Mouse (Mus musculus): Measurements from ENCODE around the gene Zfyve9. TPM values are rescaled to one million over a fixed set of nuclear protein-coding genes. Genes with fewer than 3 reads are reported as not detected.
"Not testable (repeated sequence)": the region's sequence is repeated elsewhere in the genome, so short reads cannot be mapped to it uniquely, and the experiment has no call there.

Zfyve9 gene
- polyA plus RNA-seq, 1 experiment: 8.2 TPM

- Histone ChIP-seq H3K79me2 (ENCODE audit: control insufficient read depth, insufficient read depth) (no peaks in the 10 kb centered on the region), H3K4me2 (ENCODE audit: low read depth) (no peak within 1 kb of the TSS), H3K36me3 (ENCODE audit: control insufficient read depth, insufficient read depth) (peaks cover 13% of the 10 kb centered on the region), H3ac (ENCODE audit: control insufficient read depth, insufficient read length) (no peak within 1 kb of the TSS), H3K4me3 (no peak within 1 kb of the TSS), H3K27me3 (ENCODE audit: control insufficient read depth, insufficient read depth, insufficient read length) (no peaks in the 10 kb centered on the region)
- TF ChIP-seq USF1 (IDR thresholded peaks at IDR 0.05; ENCODE audit: low read depth) (no peak), POLR2AphosphoS2 (IDR thresholded peaks at IDR 0.05; ENCODE audit: insufficient read length, low read depth) (no peak), TCF3 (IDR thresholded peaks at IDR 0.05; ENCODE audit: insufficient read length, low read depth) (no peak), MYOG (IDR thresholded peaks at IDR 0.05; ENCODE audit: control insufficient read depth in 1 of 3, insufficient read depth in 1 of 3, insufficient read length in 2 of 3, low read depth in 2 of 3) (no peak), TCF12 (IDR thresholded peaks at IDR 0.05; ENCODE audit: insufficient read depth, poor library complexity, severe bottlenecking) (no peak), E2F4 (IDR thresholded peaks at IDR 0.05; ENCODE audit: insufficient read depth) (no peak), MYOD1 (IDR thresholded peaks at IDR 0.05; ENCODE audit: control insufficient read depth in 1 of 3, insufficient read length in 2 of 3, low read depth in 2 of 3) (no peak), SRF (IDR thresholded peaks at IDR 0.05; ENCODE audit: control insufficient read depth, insufficient read length, low read depth) (no peak), CEBPB (IDR thresholded peaks at IDR 0.05; ENCODE audit: insufficient read depth, poor library complexity, severe bottlenecking) (no peak), POLR2A (IDR thresholded peaks at IDR 0.05; ENCODE audit: insufficient read length, low read depth) (no peak), MAX (IDR thresholded peaks at IDR 0.05; ENCODE audit: low read depth) (no peak), REST (IDR thresholded peaks at IDR 0.05; ENCODE audit: insufficient read depth, insufficient read length) (no peak)
Observed at GRCm38 (mm10) chr4:108719349-108719748, 61.2 kb downstream of the Zfyve9 start, which contains the start of gene 3110021N24Rik. TSS of gene 3110021N24Rik (plus strand) at chr4:108719649.

- Histone ChIP-seq H3K36me3 (ENCODE audit: control insufficient read depth, insufficient read depth) (no peaks in the 10 kb centered on the region), H3K27me3 (ENCODE audit: control insufficient read depth, insufficient read depth, insufficient read length) (no peaks in the 10 kb centered on the region), H3ac (ENCODE audit: control insufficient read depth, insufficient read length) (no peak overlapping the region), H3K79me2 (ENCODE audit: control insufficient read depth, insufficient read depth) (no peaks in the 10 kb centered on the region), H3K4me2 (ENCODE audit: low read depth) (no peak overlapping the region), H3K4me3 (no peak overlapping the region)
- TF ChIP-seq MAX (IDR thresholded peaks at IDR 0.05; ENCODE audit: low read depth) (no peak), REST (IDR thresholded peaks at IDR 0.05; ENCODE audit: insufficient read depth, insufficient read length) (no peak), TCF12 (IDR thresholded peaks at IDR 0.05; ENCODE audit: insufficient read depth, poor library complexity, severe bottlenecking) (no peak), TCF3 (IDR thresholded peaks at IDR 0.05; ENCODE audit: insufficient read length, low read depth) (no peak), MYOD1 (IDR thresholded peaks at IDR 0.05; ENCODE audit: control insufficient read depth in 1 of 3, insufficient read length in 2 of 3, low read depth in 2 of 3) (no peak), POLR2AphosphoS2 (IDR thresholded peaks at IDR 0.05; ENCODE audit: insufficient read length, low read depth) (no peak), MYOG (IDR thresholded peaks at IDR 0.05; ENCODE audit: control insufficient read depth in 1 of 3, insufficient read depth in 1 of 3, insufficient read length in 2 of 3, low read depth in 2 of 3) (no peak), E2F4 (IDR thresholded peaks at IDR 0.05; ENCODE audit: insufficient read depth) (no peak), CEBPB (IDR thresholded peaks at IDR 0.05; ENCODE audit: insufficient read depth, poor library complexity, severe bottlenecking) (no peak), SRF (IDR thresholded peaks at IDR 0.05; ENCODE audit: control insufficient read depth, insufficient read length, low read depth) (no peak), USF1 (IDR thresholded peaks at IDR 0.05; ENCODE audit: low read depth) (no peak), POLR2A (IDR thresholded peaks at IDR 0.05; ENCODE audit: insufficient read length, low read depth) (no peak)
Observed at GRCm38 (mm10) chr4:108708209-108708608, 72.4 kb downstream of the Zfyve9 start.

- TF ChIP-seq POLR2A (IDR thresholded peaks at IDR 0.05; ENCODE audit: insufficient read length, low read depth) (no peak), POLR2AphosphoS2 (IDR thresholded peaks at IDR 0.05; ENCODE audit: insufficient read length, low read depth) (no peak)
- no peaks in the 10 kb centered on the region for H3K27me3 ChIP-seq (ENCODE audit: control insufficient read depth, insufficient read depth, insufficient read length)
- H3K4me2 ChIP-seq (ENCODE audit: low read depth): no peak overlapping the region
- H3K79me2 ChIP-seq (ENCODE audit: control insufficient read depth, insufficient read depth): no peaks in the 10 kb centered on the region
- H3ac ChIP-seq (ENCODE audit: control insufficient read depth, insufficient read length): no peak overlapping the region
- peaks cover 5% of the 10 kb centered on the region for H3K36me3 ChIP-seq (ENCODE audit: control insufficient read depth, insufficient read depth)
- H3K4me3 ChIP-seq: no peak overlapping the region
Observed at GRCm38 (mm10) chr4:108696934-108697333, 83.7 kb downstream of the Zfyve9 start.

- no peak for TF ChIP-seq E2F4 (IDR thresholded peaks at IDR 0.05; ENCODE audit: insufficient read depth)
- TF ChIP-seq REST (IDR thresholded peaks at IDR 0.05; ENCODE audit: insufficient read depth, insufficient read length): no peak
- TF ChIP-seq TCF12 (IDR thresholded peaks at IDR 0.05; ENCODE audit: insufficient read depth, poor library complexity, severe bottlenecking): no peak
- no peak for TF ChIP-seq MAX (IDR thresholded peaks at IDR 0.05; ENCODE audit: low read depth)
- no peak for TF ChIP-seq POLR2AphosphoS2 (IDR thresholded peaks at IDR 0.05; ENCODE audit: insufficient read length, low read depth)
- TF ChIP-seq CEBPB (IDR thresholded peaks at IDR 0.05; ENCODE audit: insufficient read depth, poor library complexity, severe bottlenecking): no peak
- TF ChIP-seq USF1 (IDR thresholded peaks at IDR 0.05; ENCODE audit: low read depth): no peak
- peaks cover 8% of the 10 kb centered on the region for H3K36me3 ChIP-seq (ENCODE audit: control insufficient read depth, insufficient read depth)
- no peaks in the 10 kb centered on the region for H3K27me3 ChIP-seq (ENCODE audit: control insufficient read depth, insufficient read depth, insufficient read length)
- no peak overlapping the region for H3ac ChIP-seq (ENCODE audit: control insufficient read depth, insufficient read length)
- no peak overlapping the region for H3K4me3 ChIP-seq
- H3K79me2 ChIP-seq (ENCODE audit: control insufficient read depth, insufficient read depth): no peaks in the 10 kb centered on the region
- no peak overlapping the region for H3K4me2 ChIP-seq (ENCODE audit: low read depth)
Observed at GRCm38 (mm10) chr4:108691469-108691868, 89.1 kb downstream of the Zfyve9 start.

- H3K79me2 ChIP-seq (ENCODE audit: control insufficient read depth, insufficient read depth): no peaks in the 10 kb centered on the region
- H3ac ChIP-seq (ENCODE audit: control insufficient read depth, insufficient read length): no peak overlapping the region
- H3K36me3 ChIP-seq (ENCODE audit: control insufficient read depth, insufficient read depth): peaks cover 8% of the 10 kb centered on the region
- H3K4me2 ChIP-seq (ENCODE audit: low read depth): no peak overlapping the region
- H3K4me3 ChIP-seq: no peak overlapping the region
- no peak for TF ChIP-seq TCF3 (IDR thresholded peaks at IDR 0.05; ENCODE audit: insufficient read length, low read depth)
- no peak for TF ChIP-seq POLR2A (IDR thresholded peaks at IDR 0.05; ENCODE audit: insufficient read length, low read depth)
- no peaks in the 10 kb centered on the region for H3K27me3 ChIP-seq (ENCODE audit: control insufficient read depth, insufficient read depth, insufficient read length)
Observed at GRCm38 (mm10) chr4:108690479-108690878, 90.1 kb downstream of the Zfyve9 start.

- H3K4me3 ChIP-seq; H3K79me2 ChIP-seq (ENCODE audit: control insufficient read depth, insufficient read depth); H3K27me3 ChIP-seq (ENCODE audit: control insufficient read depth, insufficient read depth, insufficient read length); H3ac ChIP-seq (ENCODE audit: control insufficient read depth, insufficient read length); H3K4me2 ChIP-seq (ENCODE audit: low read depth); H3K36me3 ChIP-seq (ENCODE audit: control insufficient read depth, insufficient read depth): not testable (repeated sequence)
Observed at GRCm38 (mm10) chr4:108687098-108687497, 93.5 kb downstream of the Zfyve9 start.

All from myocyte (in vitro differentiated cells).